Mouse (Mus musculus) embryonic facial prominence, embryonic 11.5 days (tissue): Measurements from ENCODE around the gene Zfyve26. TPM values are rescaled to one million over a fixed set of nuclear protein-coding genes. Genes with fewer than 3 reads are reported as not detected.
"Not testable (repeated sequence)": the region's sequence is repeated elsewhere in the genome, so short reads cannot be mapped to it uniquely, and the experiment has no call there.

Experiments
- ATAC-seq: fragments of 200-750 bp; cut with Nextera tagmentation; replicated peaks from 2 replicates; pipeline ENCODE4 v1.8.0; 2017; ENCODE audit warnings: low read depth; ENCODE audit not compliant: insufficient number of reproducible peaks, low FRiP score, low TSS enrichment
- DNase-seq: peaks from one replicate; pipeline ENCODE4 v3.0.0-alpha.2; 2015; ENCODE audit warnings: low spot score
- H3K27ac ChIP-seq: fragments of 300-500 bp; sonication (generic); replicated peaks from 2 replicates; pipeline ENCODE4 v1.5.1; 2014; ENCODE audit warnings: mild to moderate bottlenecking, low read depth, low read length, control low read depth
- H3K27me3 ChIP-seq: fragments of 300-500 bp; sonication (generic); 2 replicates; pipeline ENCODE4 v1.6.1; 2014; ENCODE audit warnings: mild to moderate bottlenecking, low read length, moderate library complexity, mixed read lengths; ENCODE audit not compliant: control insufficient read depth, insufficient read depth
- H3K36me3 ChIP-seq: fragments of 300-500 bp; sonication (generic); replicated peaks from 2 replicates; pipeline ENCODE4 v1.6.1; 2014; ENCODE audit warnings: low read depth, mild to moderate bottlenecking, low read length, moderate library complexity, mixed read lengths; ENCODE audit not compliant: control insufficient read depth, insufficient read depth
- H3K4me1 ChIP-seq: fragments of 300-500 bp; sonication (generic); 2 replicates; pipeline ENCODE4 v1.6.1; 2014; ENCODE audit warnings: low read length, mixed read lengths; ENCODE audit not compliant: control insufficient read depth, insufficient read depth
- H3K4me2 ChIP-seq: fragments of 300-500 bp; sonication (generic); 2 replicates; pipeline ENCODE4 v1.6.1; 2014; ENCODE audit warnings: low read depth, mild to moderate bottlenecking, control low read depth, low read length, moderate library complexity
- H3K4me3 ChIP-seq: fragments of 300-500 bp; sonication (generic); 2 replicates; pipeline ENCODE4 v1.5.1; 2014; ENCODE audit warnings: low read depth, low read length, control low read depth
- H3K9ac ChIP-seq: fragments of 300-500 bp; sonication (generic); replicated peaks from 2 replicates; pipeline ENCODE4 v1.6.1; 2014; ENCODE audit warnings: mild to moderate bottlenecking, control low read depth, low read length
- H3K9me3 ChIP-seq: fragments of 300-500 bp; sonication (generic); replicated peaks from 2 replicates; pipeline ENCODE4 v1.6.1; 2016; ENCODE audit warnings: mild to moderate bottlenecking, low read length, inconsistent platforms, mixed read lengths; ENCODE audit not compliant: control insufficient read depth
- WGBS: fragments of 180-500 bp; shearing (Covaris S2); extraction: QIAGEN DNeasy Blood & Tissue Kit; methylation state at CpG from one replicate; pipeline ENCODE4 v1.1.7; 2014; 5-methylcytosine and 5-hydroxymethylcytosine counted together
- polyA plus RNA-seq: library from polyadenylated mRNA; unstranded; fragments of >200 nt; fragmentation: Nextera tagmentation; extraction: Ambion mirVana; gene quantifications from 2 replicates; pipeline ENCODE4 v1.2.1, GENCODE M21; 2014

Gene Zfyve26
- polyA plus RNA-seq, 1 experiment from 2014 or later = 9.7 TPM

GRCm38 (mm10) chr12:79185160-79185559, 110.9 kb downstream of the Zfyve26 start:
- H3K27me3 ChIP-seq, DNase-seq, ATAC-seq, H3K9me3 ChIP-seq, H3K36me3 ChIP-seq, H3K4me2 ChIP-seq, H3K27ac ChIP-seq, H3K4me3 ChIP-seq, H3K9ac ChIP-seq, H3K4me1 ChIP-seq: not testable (repeated sequence)
- 91% methylated on average over 5 of the region's 6 CpGs for WGBS

Other genes starting within 250 kb of the Zfyve26 start
- gene Pigh, start 206.7 kb downstream of the Zfyve26 start, polyA plus RNA-seq = 30.5 and 34.0 TPM in 2 replicates
- gene Arg2, start 165.5 kb downstream of the Zfyve26 start, polyA plus RNA-seq = 4.3 and 5.7 TPM in 2 replicates
- gene Vti1b, start 123.6 kb downstream of the Zfyve26 start, polyA plus RNA-seq = 95.8 and 106 TPM in 2 replicates
- 32.1 and 32.3 TPM in 2 replicates for gene Rdh11, start 104.0 kb downstream of the Zfyve26 start, polyA plus RNA-seq
- gene Rdh12, start 87.4 kb downstream of the Zfyve26 start, polyA plus RNA-seq = 2.1 and 2.8 TPM in 2 replicates
- gene Rad51b, start 978 bp upstream of the Zfyve26 start, polyA plus RNA-seq = 4.9 and 6.3 TPM in 2 replicates